Mouse (Mus musculus): ENCODE measurements around the gene Cdkal1. TPM values are rescaled to one million over a fixed set of nuclear protein-coding genes. Genes with fewer than 3 reads are reported as not detected.
A peak's percentile ranks its signal among the peaks of the same experiment; 100 is the strongest.

Gene Cdkal1
- polyA plus RNA-seq, 1 experiment from 2014 or later, result 35.4 TPM

DNA sequence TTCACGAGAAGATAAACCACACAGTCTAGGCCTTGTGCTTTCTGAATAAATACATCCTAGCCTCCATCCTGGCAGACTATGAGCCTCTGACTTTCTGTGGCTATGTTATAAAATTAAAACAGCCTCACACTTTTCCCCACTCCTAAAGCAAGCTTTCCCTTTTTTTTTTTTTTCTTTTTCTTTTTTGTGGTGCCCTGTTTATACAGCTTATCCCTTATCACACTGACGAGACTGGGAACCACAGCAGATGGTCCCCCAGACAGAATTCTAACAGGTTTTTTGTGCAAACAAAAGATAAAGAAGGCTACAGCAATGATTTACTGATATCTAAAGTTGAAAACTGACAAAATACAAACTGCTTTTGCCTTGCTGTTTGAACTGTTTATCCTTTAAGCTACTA, 29.0 kb downstream of the Cdkal1 start:
- H3K4me3 ChIP-seq (ENCODE audit: low read depth, low read length), result no peak overlapping the region
- no peak for TF ChIP-seq CTCF (IDR thresholded peaks at IDR 0.05; ENCODE audit: low read depth)
- H3K9me3 ChIP-seq (ENCODE audit: low read depth, low read length), result no peaks in the 10 kb centered on the region
- H3K9ac ChIP-seq, result no peak overlapping the region
- peaks cover 9% of the 10 kb centered on the region; the same call in 1 of the 2 replicates for H3K4me1 ChIP-seq (ENCODE audit: insufficient read depth)
- H3K36me3 ChIP-seq (ENCODE audit: insufficient read depth), result no peaks in the 10 kb centered on the region
- WGBS, result 19% methylated on average over 2 of the region's 2 CpGs
- ATAC-seq (ENCODE audit: insufficient read depth) (peak; percentile 72; the same call in 1 of the 2 replicates), DNase-seq (peak; percentile 63)
- H3K27me3 ChIP-seq (ENCODE audit: insufficient read depth, low read length), result no peaks in the 10 kb centered on the region
- no peak overlapping the region for H3K4me2 ChIP-seq
- peak overlapping the region; percentile 9; the same call in 1 of the 2 replicates for H3K27ac ChIP-seq (ENCODE audit: low read depth)

GRCm38 (mm10) chr13:29826041-29826440, 29.4 kb downstream of the Cdkal1 start:
- peak overlapping the region; percentile 9; the same call in 1 of the 2 replicates for H3K27ac ChIP-seq (ENCODE audit: low read depth)
- peaks cover 9% of the 10 kb centered on the region; the same call in 1 of the 2 replicates for H3K4me1 ChIP-seq (ENCODE audit: insufficient read depth)
- no peaks in the 10 kb centered on the region for H3K9me3 ChIP-seq (ENCODE audit: low read depth, low read length)
- H3K36me3 ChIP-seq (ENCODE audit: insufficient read depth), result no peaks in the 10 kb centered on the region
- no peak overlapping the region for H3K4me3 ChIP-seq (ENCODE audit: low read depth, low read length)
- TF ChIP-seq CTCF (IDR thresholded peaks at IDR 0.05; ENCODE audit: low read depth), result no peak
- ATAC-seq (ENCODE audit: insufficient read depth) (no peak), DNase-seq (no peak)
- no peak overlapping the region for H3K9ac ChIP-seq
- H3K27me3 ChIP-seq (ENCODE audit: insufficient read depth, low read length), result no peaks in the 10 kb centered on the region
- H3K4me2 ChIP-seq, result no peak overlapping the region

GRCm38 (mm10) chr13:29824797-29825196, 30.7 kb downstream of the Cdkal1 start:
- H3K4me3 ChIP-seq (ENCODE audit: low read depth, low read length), result no peak overlapping the region
- no peaks in the 10 kb centered on the region for H3K36me3 ChIP-seq (ENCODE audit: insufficient read depth)
- H3K9ac ChIP-seq, result no peak overlapping the region
- 67% methylated on average over 4 of the region's 4 CpGs for WGBS
- H3K9me3 ChIP-seq (ENCODE audit: low read depth, low read length), result no peaks in the 10 kb centered on the region
- H3K4me1 ChIP-seq (ENCODE audit: insufficient read depth), result peaks cover 9% of the 10 kb centered on the region; the same call in 1 of the 2 replicates
- H3K27ac ChIP-seq (ENCODE audit: low read depth), result no peak overlapping the region
- ATAC-seq (ENCODE audit: insufficient read depth), result no peak
- peak; percentile 39 for DNase-seq
- TF ChIP-seq CTCF (IDR thresholded peaks at IDR 0.05; ENCODE audit: low read depth), result no peak
- H3K27me3 ChIP-seq (ENCODE audit: insufficient read depth, low read length), result no peaks in the 10 kb centered on the region
- H3K4me2 ChIP-seq, result no peak overlapping the region

DNA sequence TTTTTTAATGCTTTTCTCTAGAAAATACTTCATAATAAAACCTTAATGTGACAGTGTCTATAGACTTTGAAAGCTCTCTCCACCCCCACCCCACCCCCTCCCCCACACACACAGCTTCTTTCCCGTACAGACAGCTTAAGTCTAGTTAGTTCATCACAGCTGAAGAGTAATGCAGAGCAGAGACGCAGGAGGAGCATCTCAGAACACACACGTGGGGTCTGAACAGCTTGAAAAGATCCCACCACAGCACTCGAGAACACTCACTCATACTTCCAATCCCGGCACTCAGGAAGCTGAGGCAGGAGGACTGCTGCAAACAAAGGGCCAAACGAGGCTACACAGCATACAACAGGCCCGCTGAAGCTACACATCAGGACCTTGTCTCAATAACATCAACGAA, 31.1 kb downstream of the Cdkal1 start:
- H3K27me3 ChIP-seq (ENCODE audit: insufficient read depth, low read length), result no peaks in the 10 kb centered on the region
- no peak overlapping the region for H3K4me2 ChIP-seq
- H3K4me1 ChIP-seq (ENCODE audit: insufficient read depth), result peaks cover 9% of the 10 kb centered on the region; the same call in 1 of the 2 replicates
- H3K9me3 ChIP-seq (ENCODE audit: low read depth, low read length), result no peaks in the 10 kb centered on the region
- no peak overlapping the region for H3K9ac ChIP-seq
- no peak for TF ChIP-seq CTCF (IDR thresholded peaks at IDR 0.05; ENCODE audit: low read depth)
- H3K27ac ChIP-seq (ENCODE audit: low read depth), result no peak overlapping the region
- 50% methylated on average over 8 of the region's 8 CpGs for WGBS
- no peaks in the 10 kb centered on the region for H3K36me3 ChIP-seq (ENCODE audit: insufficient read depth)
- DNase-seq, result peak; percentile 23
- no peak overlapping the region for H3K4me3 ChIP-seq (ENCODE audit: low read depth, low read length)
- no peak for ATAC-seq (ENCODE audit: insufficient read depth)

- no peaks in the 10 kb centered on the region for H3K9me3 ChIP-seq (ENCODE audit: low read depth, low read length)
- no peak for DNase-seq
- no peak overlapping the region for H3K4me3 ChIP-seq (ENCODE audit: low read depth, low read length)
- H3K36me3 ChIP-seq (ENCODE audit: insufficient read depth), result no peaks in the 10 kb centered on the region
- H3K9ac ChIP-seq, result no peak overlapping the region
- 54% methylated on average over 9 of the region's 9 CpGs for WGBS
- no peak overlapping the region for H3K4me2 ChIP-seq
- peak; percentile 24 for TF ChIP-seq CTCF (IDR thresholded peaks at IDR 0.05; ENCODE audit: low read depth)
- no peak for ATAC-seq (ENCODE audit: insufficient read depth)
- H3K4me1 ChIP-seq (ENCODE audit: insufficient read depth), result peaks cover 9% of the 10 kb centered on the region; the same call in 1 of the 2 replicates
- H3K27ac ChIP-seq (ENCODE audit: low read depth), result no peak overlapping the region
- H3K27me3 ChIP-seq (ENCODE audit: insufficient read depth, low read length), result no peaks in the 10 kb centered on the region
Measured at GRCm38 (mm10) chr13:29823906-29824305, 31.6 kb downstream of the Cdkal1 start.

GRCm38 (mm10) chr13:29823487-29823886, 32.0 kb downstream of the Cdkal1 start:
- no peak for ATAC-seq (ENCODE audit: insufficient read depth)
- H3K4me1 ChIP-seq (ENCODE audit: insufficient read depth), result peaks cover 9% of the 10 kb centered on the region; the same call in 1 of the 2 replicates
- WGBS, result 80% methylated on average over 8 of the region's 8 CpGs

GRCm38 (mm10) chr13:29819910-29820583, 35.4 kb downstream of the Cdkal1 start:
- no peak overlapping the region for H3K27ac ChIP-seq (ENCODE audit: low read depth)
- DNase-seq (no peak), ATAC-seq (ENCODE audit: insufficient read depth) (no peak)
- no peak overlapping the region for H3K4me2 ChIP-seq
- WGBS, result 76% methylated on average over 9 of the region's 9 CpGs
- H3K4me1 ChIP-seq (ENCODE audit: insufficient read depth), result peaks cover 7% of the 10 kb centered on the region; the same call in 1 of the 2 replicates
- no peak overlapping the region for H3K9ac ChIP-seq
- TF ChIP-seq CTCF (IDR thresholded peaks at IDR 0.05; ENCODE audit: low read depth), result no peak
- H3K9me3 ChIP-seq (ENCODE audit: low read depth, low read length), result no peaks in the 10 kb centered on the region
- H3K4me3 ChIP-seq (ENCODE audit: low read depth, low read length), result no peak overlapping the region
- H3K36me3 ChIP-seq (ENCODE audit: insufficient read depth), result no peaks in the 10 kb centered on the region
- no peaks in the 10 kb centered on the region for H3K27me3 ChIP-seq (ENCODE audit: insufficient read depth, low read length)

More at GRCm38 (mm10) chr13:29823487-29823886, 32.0 kb downstream of the Cdkal1 start:
- Histone ChIP-seq H3K36me3 (ENCODE audit: insufficient read depth) (no peaks in the 10 kb centered on the region), H3K27me3 (ENCODE audit: insufficient read depth, low read length) (no peaks in the 10 kb centered on the region), H3K9ac (no peak overlapping the region), H3K4me3 (ENCODE audit: low read depth, low read length) (no peak overlapping the region), H3K27ac (ENCODE audit: low read depth) (no peak overlapping the region), H3K9me3 (ENCODE audit: low read depth, low read length) (no peaks in the 10 kb centered on the region), H3K4me2 (no peak overlapping the region)
- TF ChIP-seq CTCF (IDR thresholded peaks at IDR 0.05; ENCODE audit: low read depth), result no peak
- DNase-seq, result no peak

Measured in lung, embryonic 14.5 days (tissue).